Mouse (Mus musculus) kidney, postnatal 14 days (tissue): ENCODE results near the gene Tubb1.

ENCODE experiments used
- DNase-seq: peaks from one replicate; pipeline ENCODE4 v3.0.0; 2022; ENCODE audit warnings: mixed read lengths

Tubb1 gene

GRCm38 (mm10) chr2:174444359-174444758 is 6.1 kb upstream of the Tubb1 start:
- no peak for DNase-seq

- DNase-seq, result no peak
These were observed 5.5 kb upstream of the Tubb1 start for GRCm38 (mm10) chr2:174445018-174445417.

- DNase-seq, result no peak
These were observed 4.0 kb upstream of the Tubb1 start for GRCm38 (mm10) chr2:174446492-174446891.

GRCm38 (mm10) chr2:174446905-174447304 is 3.6 kb upstream of the Tubb1 start:
- DNase-seq, result no peak

GRCm38 (mm10) chr2:174448405-174448804 is 2.1 kb upstream of the Tubb1 start:
- no peak for DNase-seq

- no peak for DNase-seq
These were observed 3.2 kb downstream of the Tubb1 start for GRCm38 (mm10) chr2:174453681-174454080.

- no peak for DNase-seq
These were observed 8.9 kb downstream of the Tubb1 start for GRCm38 (mm10) chr2:174459365-174459764.

GRCm38 (mm10) chr2:174463370-174463769 is 12.9 kb downstream of the Tubb1 start:
- DNase-seq, result no peak

GRCm38 (mm10) chr2:174463789-174464523 is 13.5 kb downstream of the Tubb1 start, which contains the start of gene Atp5e:
Gene Atp5e, minus strand, starts transcription at chr2:174464105.
- DNase-seq, result peak; percentile 98

- no peak for DNase-seq
These were observed 19.8 kb downstream of the Tubb1 start for GRCm38 (mm10) chr2:174470333-174470732.

- no peak for DNase-seq
These were observed 20.4 kb downstream of the Tubb1 start for GRCm38 (mm10) chr2:174470786-174471405.

- no peak for DNase-seq
These were observed 21.9 kb downstream of the Tubb1 start for GRCm38 (mm10) chr2:174472407-174472806.

GRCm38 (mm10) chr2:174472818-174473549 is 22.5 kb downstream of the Tubb1 start, which contains the start of gene Prelid3b:
Gene Prelid3b, minus strand, starts transcription at chr2:174473081.
- DNase-seq, result peak; percentile 100

- DNase-seq, result no peak
These were observed 23.0 kb downstream of the Tubb1 start for GRCm38 (mm10) chr2:174473550-174473927.

- DNase-seq, result no peak
These were observed 27.2 kb downstream of the Tubb1 start for GRCm38 (mm10) chr2:174477543-174478319.

GRCm38 (mm10) chr2:174478746-174479145 is 28.3 kb downstream of the Tubb1 start:
- DNase-seq, result no peak

- no peak for DNase-seq
These were observed 36.5 kb downstream of the Tubb1 start for GRCm38 (mm10) chr2:174487005-174487404.

- peak; percentile 11 for DNase-seq
These were observed 42.4 kb downstream of the Tubb1 start for GRCm38 (mm10) chr2:174492858-174493257.

GRCm38 (mm10) chr2:174500814-174501503 is 50.5 kb downstream of the Tubb1 start:
- no peak for DNase-seq

- no peak for DNase-seq
These were observed 51.0 kb downstream of the Tubb1 start for GRCm38 (mm10) chr2:174501517-174501916.

GRCm38 (mm10) chr2:174502321-174502720 is 51.8 kb downstream of the Tubb1 start:
- DNase-seq, result no peak

- DNase-seq, result peak; percentile 3
These were observed 52.5 kb downstream of the Tubb1 start for GRCm38 (mm10) chr2:174502831-174503460.
